Mouse (Mus musculus): ENCODE data around the gene Tas1r1.

- TF ChIP-seq CTCF (IDR thresholded peaks at IDR 0.05 in 2 of 3, conservative IDR thresholded peaks at IDR 0.05 in 1 of 3; ENCODE audit: control insufficient read depth in 1 of 3, insufficient read depth in 1 of 3, low read depth in 2 of 3, low read length in 3 of 3, poor library complexity in 1 of 3, severe bottlenecking in 1 of 3) (no peak), POLR2A (IDR thresholded peaks at IDR 0.05; ENCODE audit: control insufficient read depth in 1 of 2, insufficient read depth in 1 of 2, low read depth in 1 of 2, low read length in 2 of 2, poor library complexity in 1 of 2) (no peak), RCOR1 (IDR thresholded peaks at IDR 0.05; ENCODE audit: low read depth, low read length) (no peak), MYB (IDR thresholded peaks at IDR 0.05; ENCODE audit: low read depth, low read length) (no peak), BHLHE40 (IDR thresholded peaks at IDR 0.05; ENCODE audit: borderline replicate concordance, low read depth, low read length) (no peak)
Measured at GRCm38 (mm10) chr4:152044609-152045008, 6.2 kb upstream of the Tas1r1 start.
